Mouse (Mus musculus) liver, embryonic 15.5 days (tissue): Measurements from ENCODE around the gene Cd2ap. TPM values are rescaled to one million over a fixed set of nuclear protein-coding genes. Genes with fewer than 3 reads are reported as not detected.

Source experiments
- ATAC-seq: fragments of 200-750 bp; cut with Nextera tagmentation; 2 replicates; pipeline ENCODE4 v1.8.0; 2017; ENCODE audit warnings: moderate number of reproducible peaks, mild to moderate bottlenecking, moderate library complexity; ENCODE audit not compliant: insufficient read depth
- H3K27ac ChIP-seq: fragments of 300-500 bp; sonication (generic); replicated peaks from 2 replicates; pipeline ENCODE4 v1.5.1; 2015; ENCODE audit warnings: mild to moderate bottlenecking, inconsistent platforms
- H3K27me3 ChIP-seq: fragments of 300-500 bp; sonication (generic); 2 replicates; pipeline ENCODE4 v1.6.1; 2015; ENCODE audit warnings: mild to moderate bottlenecking, inconsistent platforms
- H3K36me3 ChIP-seq: fragments of 300-500 bp; sonication (generic); replicated peaks from 2 replicates; pipeline ENCODE4 v1.6.1; 2015; ENCODE audit warnings: moderate library complexity, mild to moderate bottlenecking, inconsistent platforms
- H3K4me1 ChIP-seq: fragments of 300-500 bp; sonication (generic); replicated peaks from 2 replicates; pipeline ENCODE4 v1.6.1; 2015; ENCODE audit warnings: inconsistent platforms
- H3K4me2 ChIP-seq: fragments of 300-500 bp; sonication (generic); 2 replicates; pipeline ENCODE4 v1.6.1; 2015; ENCODE audit warnings: moderate library complexity, mild to moderate bottlenecking, inconsistent platforms
- H3K4me3 ChIP-seq: fragments of 300-500 bp; sonication (generic); replicated peaks from 2 replicates; pipeline ENCODE4 v1.5.1; 2015; ENCODE audit warnings: mild to moderate bottlenecking, inconsistent platforms
- H3K9ac ChIP-seq: fragments of 300-500 bp; sonication (generic); 2 replicates; pipeline ENCODE4 v1.6.1; 2015; ENCODE audit warnings: moderate library complexity, mild to moderate bottlenecking, inconsistent platforms
- H3K9me3 ChIP-seq: fragments of 300-500 bp; sonication (generic); replicated peaks from 2 replicates; pipeline ENCODE4 v1.6.1; 2016; ENCODE audit warnings: inconsistent platforms
- WGBS: fragments of 180-500 bp; shearing (Covaris S2); methylation state at CpG from one replicate; pipeline ENCODE4 v1.1.7; 2015; ENCODE audit warnings: mixed read lengths; ENCODE audit not compliant: insufficient replicate concordance; 5-methylcytosine and 5-hydroxymethylcytosine counted together
- polyA plus RNA-seq: library from polyadenylated mRNA; unstranded; fragments of >200 nt; fragmentation: Nextera tagmentation; extraction: Ambion mirVana; gene quantifications from 2 replicates; pipeline ENCODE4 v1.2.1, GENCODE M21; 2015

Cd2ap gene
- polyA plus RNA-seq, 1 experiment from 2014 or later: 7.9 TPM

- Histone ChIP-seq H3K27ac (no peak overlapping the region), H3K9me3 (no peaks in the 10 kb centered on the region), H3K36me3 (no peaks in the 10 kb centered on the region), H3K4me1 (peaks cover 12% of the 10 kb centered on the region; the same call in 1 of the 2 replicates), H3K27me3 (no peaks in the 10 kb centered on the region), H3K9ac (no peak overlapping the region), H3K4me2 (no peak overlapping the region), H3K4me3 (no peak overlapping the region)
- no peak for ATAC-seq
- 61% methylated on average over 1 of the region's 1 CpGs for WGBS
Observed at GRCm38 (mm10) chr17:42860370-42860769, 16.1 kb downstream of the Cd2ap start.

- Histone ChIP-seq H3K9me3 (no peaks in the 10 kb centered on the region), H3K27me3 (no peaks in the 10 kb centered on the region), H3K4me2 (no peak overlapping the region), H3K4me3 (no peak overlapping the region), H3K4me1 (peaks cover 12% of the 10 kb centered on the region; the same call in 1 of the 2 replicates), H3K9ac (no peak overlapping the region), H3K36me3 (no peaks in the 10 kb centered on the region), H3K27ac (no peak overlapping the region)
- no peak for ATAC-seq
- WGBS: 73% methylated on average over 3 of the region's 3 CpGs
Observed at GRCm38 (mm10) chr17:42857506-42857905, 19.0 kb downstream of the Cd2ap start.

- Histone ChIP-seq H3K9me3 (no peaks in the 10 kb centered on the region), H3K4me3 (no peak overlapping the region), H3K36me3 (peaks cover 11% of the 10 kb centered on the region; the same call in 1 of the 2 replicates), H3K9ac (no peak overlapping the region), H3K4me2 (no peak overlapping the region), H3K4me1 (0 out of 2 replicates have a peak, but pooled peaks cover 3% of the 10 kb centered on the region), H3K27me3 (no peaks in the 10 kb centered on the region), H3K27ac (no peak overlapping the region)
- no peak for ATAC-seq
- 61% methylated on average over 2 of the region's 2 CpGs for WGBS
Observed at GRCm38 (mm10) chr17:42847108-42847507, 29.4 kb downstream of the Cd2ap start.

- no peak for ATAC-seq
- Histone ChIP-seq H3K4me1 (no peaks in the 10 kb centered on the region), H3K4me3 (no peak overlapping the region)
Observed at GRCm38 (mm10) chr17:42837193-42837592, 39.3 kb downstream of the Cd2ap start.

GRCm38 (mm10) chr17:42822787-42823186 is 53.7 kb downstream of the Cd2ap start:
- Histone ChIP-seq H3K4me1 (no peaks in the 10 kb centered on the region), H3K4me2 (no peak overlapping the region), H3K27ac (no peak overlapping the region), H3K9ac (no peak overlapping the region), H3K9me3 (no peaks in the 10 kb centered on the region), H3K27me3 (no peaks in the 10 kb centered on the region), H3K36me3 (peaks cover 27% of the 10 kb centered on the region), H3K4me3 (no peak overlapping the region)
- ATAC-seq: no peak
- WGBS: 80% methylated on average over 8 of the region's 8 CpGs

More at GRCm38 (mm10) chr17:42837193-42837592, 39.3 kb downstream of the Cd2ap start:
- Histone ChIP-seq H3K27me3 (no peaks in the 10 kb centered on the region), H3K36me3 (peaks cover 6% of the 10 kb centered on the region; the same call in 1 of the 2 replicates), H3K4me2 (no peak overlapping the region), H3K27ac (no peak overlapping the region), H3K9me3 (no peaks in the 10 kb centered on the region), H3K9ac (no peak overlapping the region)
- 49% methylated on average over 2 of the region's 2 CpGs for WGBS

GRCm38 (mm10) chr17:42815374-42815773 is 61.1 kb downstream of the Cd2ap start:
- ATAC-seq: no peak
- H3K27ac ChIP-seq: no peak overlapping the region
- H3K4me2 ChIP-seq: no peak overlapping the region
- H3K9me3 ChIP-seq: no peaks in the 10 kb centered on the region
- no peak overlapping the region for H3K9ac ChIP-seq
- no peaks in the 10 kb centered on the region for H3K27me3 ChIP-seq
- 69% methylated on average over 3 of the region's 3 CpGs for WGBS
- H3K36me3 ChIP-seq: peaks cover 29% of the 10 kb centered on the region
- H3K4me3 ChIP-seq: no peak overlapping the region
- H3K4me1 ChIP-seq: 0 out of 2 replicates have a peak, but pooled peaks cover 9% of the 10 kb centered on the region

- Histone ChIP-seq H3K4me2 (no peak overlapping the region), H3K36me3 (peaks cover 23% of the 10 kb centered on the region), H3K9ac (no peak overlapping the region), H3K27me3 (no peaks in the 10 kb centered on the region), H3K9me3 (no peaks in the 10 kb centered on the region), H3K4me3 (no peak overlapping the region), H3K27ac (no peak overlapping the region), H3K4me1 (peaks cover 15% of the 10 kb centered on the region; the same call in 1 of the 2 replicates)
- 60% methylated on average over 2 of the region's 2 CpGs for WGBS
- ATAC-seq: no peak
Observed at GRCm38 (mm10) chr17:42792412-42792975, 84.0 kb downstream of the Cd2ap start.

GRCm38 (mm10) chr17:42790787-42791186 is 85.7 kb downstream of the Cd2ap start:
- Histone ChIP-seq H3K9ac (no peak overlapping the region), H3K9me3 (no peaks in the 10 kb centered on the region), H3K36me3 (peaks cover 12% of the 10 kb centered on the region; the same call in 1 of the 2 replicates), H3K27me3 (no peaks in the 10 kb centered on the region), H3K4me3 (no peak overlapping the region), H3K27ac (no peak overlapping the region), H3K4me2 (no peak overlapping the region), H3K4me1 (peaks cover 15% of the 10 kb centered on the region; the same call in 1 of the 2 replicates)
- 65% methylated on average over 1 of the region's 1 CpGs for WGBS
- ATAC-seq: no peak

GRCm38 (mm10) chr17:42789723-42790122 is 86.7 kb downstream of the Cd2ap start:
- Histone ChIP-seq H3K9me3 (no peaks in the 10 kb centered on the region), H3K4me1 (peaks cover 15% of the 10 kb centered on the region; the same call in 1 of the 2 replicates), H3K27me3 (no peaks in the 10 kb centered on the region), H3K27ac (no peak overlapping the region), H3K9ac (no peak overlapping the region), H3K36me3 (peaks cover 12% of the 10 kb centered on the region; the same call in 1 of the 2 replicates), H3K4me2 (no peak overlapping the region), H3K4me3 (no peak overlapping the region)
- peak; percentile 42 for ATAC-seq
- WGBS: 38% methylated on average over 2 of the region's 2 CpGs

GRCm38 (mm10) chr17:42788686-42789453 is 87.6 kb downstream of the Cd2ap start:
- no peaks in the 10 kb centered on the region for H3K27me3 ChIP-seq
- no peaks in the 10 kb centered on the region for H3K9me3 ChIP-seq
- H3K36me3 ChIP-seq: peaks cover 7% of the 10 kb centered on the region; the same call in 1 of the 2 replicates
- WGBS: 64% methylated on average over 5 of the region's 5 CpGs
- no peak overlapping the region for H3K4me2 ChIP-seq
- no peak overlapping the region for H3K27ac ChIP-seq
- H3K9ac ChIP-seq: no peak overlapping the region
- peaks cover 15% of the 10 kb centered on the region; the same call in 1 of the 2 replicates for H3K4me1 ChIP-seq
- ATAC-seq: no peak
- H3K4me3 ChIP-seq: no peak overlapping the region

GRCm38 (mm10) chr17:42782156-42782757 is 94.2 kb downstream of the Cd2ap start:
- no peaks in the 10 kb centered on the region for H3K9me3 ChIP-seq
- no peak for ATAC-seq
- H3K27ac ChIP-seq: no peak overlapping the region
- H3K4me1 ChIP-seq: no peaks in the 10 kb centered on the region
- H3K27me3 ChIP-seq: no peaks in the 10 kb centered on the region
- 42% methylated on average over 7 of the region's 7 CpGs for WGBS
- no peak overlapping the region for H3K9ac ChIP-seq
- no peak overlapping the region for H3K4me3 ChIP-seq
- no peaks in the 10 kb centered on the region for H3K36me3 ChIP-seq
- no peak overlapping the region for H3K4me2 ChIP-seq
